Mouse (Mus musculus): ENCODE data around the gene Iffo1. TPM values are rescaled to one million over a fixed set of nuclear protein-coding genes. Genes with fewer than 3 reads are reported as not detected.

The Iffo1 gene
- total RNA-seq, 2 experiments from 2014 or later, result 49.7 to 50.7 TPM

DNA sequence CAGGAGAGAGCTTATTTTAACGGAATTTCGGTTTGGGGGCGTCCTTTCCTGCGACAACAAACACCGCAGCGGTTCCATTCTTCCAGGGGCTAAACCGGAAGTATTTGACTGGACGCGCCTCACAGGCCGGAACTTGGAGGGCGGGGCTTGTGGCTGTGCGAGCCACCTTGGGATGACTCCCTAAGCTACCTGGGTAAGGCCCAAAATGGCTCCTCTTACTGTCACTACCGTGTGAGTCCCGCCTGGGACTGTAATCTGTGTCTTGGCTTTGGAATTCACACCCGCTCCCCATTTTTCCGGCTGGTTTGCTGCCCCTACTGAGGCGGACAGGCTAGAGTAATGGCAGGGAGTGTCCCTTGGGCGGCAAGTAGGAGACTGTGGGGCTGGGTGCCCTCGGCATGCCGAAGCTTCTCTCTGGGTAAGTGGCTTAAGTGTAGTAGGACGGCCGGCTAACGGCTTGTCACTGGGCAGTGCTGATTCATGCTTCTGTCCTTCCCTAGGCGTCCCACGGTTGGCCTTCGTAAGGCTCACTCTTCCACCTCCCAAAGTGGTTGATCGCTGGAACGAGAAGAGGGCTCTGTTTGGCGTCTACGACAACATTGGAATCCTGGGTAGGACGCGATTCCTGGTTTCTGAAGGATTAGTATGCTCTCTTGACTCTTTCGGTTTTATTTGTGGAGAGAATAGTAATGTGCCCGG lies 47.1 kb downstream of the Iffo1 start:
- DNase-seq (ENCODE audit: low spot score in 2 of 2), result peak; percentile 87 to 89

DNA sequence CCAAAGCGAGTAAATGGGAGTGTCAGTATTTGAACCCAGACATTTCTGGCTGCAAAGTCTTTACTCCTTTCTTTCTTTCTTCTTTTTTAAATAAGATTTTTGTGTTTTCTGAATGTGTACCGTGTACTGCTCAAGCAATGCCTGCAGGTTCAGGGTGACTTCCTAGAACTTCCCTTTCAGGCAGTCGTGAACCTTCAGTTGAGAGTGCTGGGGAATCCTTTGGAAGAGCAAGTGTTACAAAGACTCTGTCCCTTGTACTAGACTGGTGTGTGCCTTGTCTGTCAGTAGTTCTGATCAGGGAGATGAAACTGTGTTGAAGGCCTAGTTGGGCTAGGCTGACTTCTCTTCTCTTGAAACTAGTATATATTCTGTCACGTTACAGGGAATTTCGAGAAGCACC lies 47.8 kb downstream of the Iffo1 start:
- DNase-seq (ENCODE audit: low spot score in 2 of 2), result no peak

DNA sequence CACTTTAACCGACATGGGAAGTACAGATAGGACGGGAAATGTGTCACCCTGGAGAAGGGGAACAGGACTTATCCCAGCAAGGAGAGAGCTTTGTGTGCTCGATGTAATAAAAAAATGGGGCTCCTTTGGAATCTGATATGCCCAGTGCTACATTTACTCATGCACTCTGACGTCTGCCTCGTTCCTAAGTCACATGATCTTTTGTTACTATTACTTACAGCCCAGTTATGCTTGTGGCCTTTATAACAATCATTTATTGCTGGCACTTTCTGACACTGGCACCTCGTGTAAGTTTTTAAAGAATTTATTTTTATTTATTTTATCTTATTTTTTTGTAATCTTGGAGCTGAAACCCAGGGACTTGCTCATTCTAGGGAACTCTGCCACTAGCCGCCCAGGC lies 48.3 kb downstream of the Iffo1 start:
- DNase-seq (ENCODE audit: low spot score in 2 of 2), result no peak

DNA sequence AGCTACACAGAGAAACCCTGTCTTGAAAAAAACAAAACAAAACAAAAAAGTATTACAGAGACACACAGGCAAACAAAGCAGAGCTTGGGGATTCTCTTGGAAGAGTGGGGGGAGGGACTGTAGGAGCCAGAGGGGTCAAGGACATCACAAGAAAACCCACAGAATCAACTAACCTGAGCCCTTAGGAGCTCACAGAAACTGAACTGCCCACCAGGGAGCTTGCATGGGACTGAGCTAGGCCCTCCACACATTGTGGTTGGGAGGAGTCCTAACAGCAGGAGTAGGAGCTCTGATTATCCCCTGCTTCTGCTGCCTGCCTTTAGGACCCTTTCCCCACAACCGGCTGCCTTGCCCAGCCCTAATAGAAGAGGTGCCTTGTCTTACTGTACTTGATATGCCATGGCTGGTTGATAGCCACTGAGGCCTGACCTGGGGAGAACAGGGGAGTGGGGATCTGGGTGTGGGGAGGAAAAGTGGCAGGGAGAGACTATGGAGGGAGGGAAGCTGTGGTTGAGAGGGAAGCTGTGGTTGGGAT lies 50.6 kb downstream of the Iffo1 start:
- no peak for DNase-seq (ENCODE audit: low spot score in 2 of 2)

DNA sequence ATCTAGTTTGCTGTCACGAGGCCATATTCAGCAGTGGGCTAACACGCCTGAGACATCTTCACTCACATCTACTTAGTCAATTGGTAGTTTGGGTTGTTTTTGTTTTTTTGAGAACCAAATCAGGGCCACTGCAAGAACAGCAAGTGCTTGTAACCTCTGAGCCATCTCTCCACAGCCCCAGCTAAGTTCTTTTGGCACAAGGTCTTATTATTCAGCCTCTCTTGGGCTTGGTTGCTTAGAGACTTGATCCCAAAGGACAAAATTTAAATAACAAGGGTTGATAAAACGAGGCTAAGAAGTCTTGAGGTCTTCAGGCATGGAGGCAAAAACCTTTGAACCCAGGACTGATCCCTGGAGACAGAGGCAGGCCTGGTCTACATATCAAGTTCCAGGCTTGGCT lies 51.3 kb downstream of the Iffo1 start:
- DNase-seq (ENCODE audit: low spot score in 2 of 2), result no peak

DNA sequence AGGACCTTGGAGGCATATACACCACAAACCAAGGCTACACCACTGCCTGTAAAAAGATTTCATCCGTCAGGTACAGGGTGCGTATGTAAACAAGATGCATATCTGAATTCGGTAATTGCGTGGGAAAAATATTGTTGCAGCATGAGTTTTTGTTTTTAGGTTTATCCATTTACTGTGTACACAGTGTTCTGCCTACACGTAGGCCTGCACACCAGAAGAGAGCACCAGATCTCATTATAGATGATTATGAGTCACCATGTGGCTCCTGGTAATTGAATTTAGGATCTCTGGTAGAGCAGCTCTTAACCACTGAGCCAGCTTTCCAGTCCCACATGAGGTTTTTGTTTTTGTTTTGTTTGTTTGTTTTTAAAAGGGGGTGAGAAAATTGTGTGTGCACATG lies 52.1 kb downstream of the Iffo1 start:
- no peak for DNase-seq (ENCODE audit: low spot score in 2 of 2)

DNA sequence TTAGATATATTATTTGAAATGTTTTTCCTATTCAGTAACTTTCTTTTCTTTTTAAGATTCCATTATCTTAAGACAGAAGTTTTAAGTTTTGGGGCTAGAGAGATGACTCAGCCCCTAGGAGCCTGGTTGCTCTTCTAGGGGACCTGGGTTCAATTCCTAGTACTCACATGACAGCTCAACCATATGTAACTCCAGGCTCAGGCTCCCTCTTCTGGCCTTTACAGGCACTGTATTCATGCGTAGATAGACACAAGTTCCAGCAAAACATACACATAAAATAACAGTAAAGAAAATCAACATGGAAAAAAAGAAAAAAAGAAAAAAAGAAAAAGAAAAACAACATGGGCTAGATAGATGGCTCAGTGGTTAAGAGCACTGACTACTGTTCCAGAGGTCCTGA lies 65.4 kb downstream of the Iffo1 start:
- no peak for DNase-seq (ENCODE audit: low spot score in 2 of 2)

Small RNAs within 50 kb of the gene (microRNA-seq; reads per million reads assigned to microRNA genes)
- 0.20 to 0.22 reads per million in 2 experiments for gene Mir3098
- gene Mir7045, result 0.22 to 0.59 reads per million in 2 experiments

Other genes starting within 250 kb of the Iffo1 start
- 1 to 10 TPM; 1.2 to 2.1 TPM for gene Lag3, start 233.5 kb upstream of the Iffo1 start, total RNA-seq (2021)
- 1,000 to 10,000 TPM; 1,413 to 1,419 TPM for gene Ptms, start 225.1 kb upstream of the Iffo1 start, total RNA-seq (2021)
- gene Mlf2, start 213.9 kb upstream of the Iffo1 start, total RNA-seq (2021), result 100 to 1,000 TPM; 609 to 620 TPM
- gene Cops7a, start 179.7 kb upstream of the Iffo1 start, total RNA-seq (2021), result 100 to 1,000 TPM in 1 of 2 experiments, 10 to 100 TPM in 1; 97.7 to 101 TPM
- gene Pianp, start 148.5 kb upstream of the Iffo1 start, total RNA-seq (2021), result 100 to 1,000 TPM; 109 to 120 TPM
- 10 to 100 TPM; 44.4 to 45.2 TPM for gene Zfp384, start 136.1 kb upstream of the Iffo1 start, total RNA-seq (2021)
- 10 to 100 TPM; 57.4 to 62.4 TPM for gene Ing4, start 105.5 kb upstream of the Iffo1 start, total RNA-seq (2021)
- gene Acrbp, start 95.6 kb upstream of the Iffo1 start, total RNA-seq (2021), result 1 to 10 TPM; 7.0 to 9.2 TPM
- 1 to 10 TPM; 1.1 to 1.4 TPM for gene Lpar5, start 77.3 kb upstream of the Iffo1 start, total RNA-seq (2021)
- 100 to 1,000 TPM; 176 to 195 TPM for gene Chd4, start 49.3 kb upstream of the Iffo1 start, total RNA-seq (2021)
- gene Nop2, start 13.3 kb upstream of the Iffo1 start, total RNA-seq (2021), result 10 to 100 TPM; 35.9 to 36.1 TPM
- gene Gapdh, start 21.2 kb downstream of the Iffo1 start, total RNA-seq (2021), result 1,000 to 10,000 TPM; 1,523 to 1,789 TPM
- gene Ncapd2, start 46.5 kb downstream of the Iffo1 start, total RNA-seq (2021), result 10 to 100 TPM; 31.8 to 36.1 TPM
- 10 to 100 TPM; 73.5 to 75.9 TPM for gene Mrpl51, start 46.6 kb downstream of the Iffo1 start, total RNA-seq (2021)
- gene Vamp1, start 70.3 kb downstream of the Iffo1 start, total RNA-seq (2021), result 10 to 100 TPM; 26.8 to 27.1 TPM
- gene Tapbpl, start 86.6 kb downstream of the Iffo1 start, total RNA-seq (2021), result 1 to 10 TPM; 2.9 to 3.0 TPM
- not detected for gene Cd27, start 91.8 kb downstream of the Iffo1 start, total RNA-seq (2021)
- gene Tuba3a, start 140.8 kb downstream of the Iffo1 start, total RNA-seq (2021), result not detected
- gene Ltbr, start 168.6 kb downstream of the Iffo1 start, total RNA-seq (2021), result 10 to 100 TPM; 11.1 to 13.0 TPM
- 1 to 10 TPM; 2.5 to 3.5 TPM for gene Scnn1a, start 175.4 kb downstream of the Iffo1 start, total RNA-seq (2021)
- gene Tnfrsf1a, start 204.1 kb downstream of the Iffo1 start, total RNA-seq (2021), result 10 to 100 TPM; 12.6 to 13.8 TPM
- under 1 TPM in 1 of 2 experiments, not detected in 1; 0.14 TPM for gene Plekhg6, start 235.6 kb downstream of the Iffo1 start, total RNA-seq (2021)

Measured in layer of hippocampus, postnatal 10 days (tissue).